21 mouse cellular contexts compared by ENCODE assay signal in genomic region chr1:153268306-153268705, GRCm38 (mm10).
DNase-seq lines count a peak whose midpoint lies in the region; ATAC-seq lines count a peak whose summit lies in the region.
"Had no signal": no experiment of that assay in that cellular context is flagged by ENCODE, and none has a peak within 500 bp of the region (broad histone marks: within the 10 kb centered on the region; RNA-seq: fewer than 3 reads in every experiment).

No protein-coding gene starts in this region.

- 39% methylated on average over 7 of the region's 7 CpGs for WGBS in heart, embryonic 13.5 days
- 74% methylated on average over 7 of the region's 7 CpGs for WGBS in liver, embryonic 11.5 days
- WGBS in liver, embryonic 12.5 days (ENCODE audit: insufficient replicate concordance), result 69% methylated on average over 7 of the region's 7 CpGs
- WGBS in stomach, embryonic 15.5 days, result 74% methylated on average over 7 of the region's 7 CpGs

- ATAC-seq in heart, embryonic 13.5 days (ENCODE audit: extremely low read depth, insufficient number of reproducible peaks, low FRiP score, low TSS enrichment), result no peak
- 0 out of 2 replicates have a peak, but pooled peaks have one; percentile 6 for ATAC-seq in liver, embryonic 11.5 days (replicated peaks; ENCODE audit: low FRiP score)
- ATAC-seq in liver, embryonic 12.5 days, result no peak
- ATAC-seq in stomach, embryonic 15.5 days (ENCODE audit: insufficient read depth, low FRiP score, low read depth), result no peak
- ATAC-seq in erythroblast, adult 5-6 weeks (replicated peaks; ENCODE audit: low FRiP score, poor library complexity, severe bottlenecking), result no peak
- ATAC-seq: forebrain, embryonic 15.5 days had no signal

- peak overlapping the region; percentile 78 for H3K27ac ChIP-seq in heart, embryonic 13.5 days (replicated peaks)
- no peak overlapping the region for H3K27ac ChIP-seq in liver, embryonic 11.5 days (ENCODE audit: low read depth, low read length)
- peak overlapping the region; percentile 28; the same call in 1 of the 2 replicates for H3K27ac ChIP-seq in liver, embryonic 12.5 days
- peak overlapping the region; percentile 87 for H3K27ac ChIP-seq in stomach, embryonic 15.5 days
- H3K27ac ChIP-seq: embryonic facial prominence, embryonic 10.5 days; forebrain, embryonic 15.5 days; heart, adult 2 months; hindbrain, embryonic 15.5 days had no signal

- no peaks in the 10 kb centered on the region for H3K27me3 ChIP-seq in heart, embryonic 13.5 days (replicated peaks)
- no peaks in the 10 kb centered on the region for H3K27me3 ChIP-seq in liver, embryonic 11.5 days (replicated peaks; ENCODE audit: control insufficient read depth, insufficient read depth, low read length)
- no peaks in the 10 kb centered on the region for H3K27me3 ChIP-seq in liver, embryonic 12.5 days (replicated peaks)
- H3K27me3 ChIP-seq in stomach, embryonic 15.5 days (replicated peaks), result no peaks in the 10 kb centered on the region
- H3K27me3 ChIP-seq: forebrain, embryonic 15.5 days; hindbrain, embryonic 15.5 days had no signal

- intact Hi-C loops in heart, postnatal 25 days (cut with DNase I), result no loop called here

- H3K4me3 ChIP-seq in heart, embryonic 13.5 days, result no peak overlapping the region
- no peak overlapping the region for H3K4me3 ChIP-seq in liver, embryonic 11.5 days (ENCODE audit: low read depth, low read length)
- no peak overlapping the region for H3K4me3 ChIP-seq in liver, embryonic 12.5 days
- no peak overlapping the region for H3K4me3 ChIP-seq in stomach, embryonic 15.5 days (replicated peaks)
- H3K4me3 ChIP-seq: embryonic facial prominence, embryonic 10.5 days; erythroblast, embryonic 14.5 days; forebrain, embryonic 15.5 days; heart, adult 2 months; hindbrain, embryonic 15.5 days; myocyte had no signal

- no peak for DNase-seq in heart, postnatal 25 days (ENCODE audit: low spot score)
- DNase-seq in liver, embryonic 11.5 days (ENCODE audit: low spot score), result no peak
- no peak for DNase-seq in liver
- DNase-seq in right cerebral cortex, postnatal 10 days (ENCODE audit: low spot score in 2 of 2), result no peak
- DNase-seq: adrenal gland, postnatal 10 days; B cell, adult 2 months; cerebellum, adult 18-20 months; cerebellum, postnatal 36 days; heart, adult 2 months; kidney, adult 9 months; midbrain, embryonic 14.5 days; thymus, adult 2 months had no signal

- H3K4me1 ChIP-seq in heart, embryonic 13.5 days, result peaks cover 96% of the 10 kb centered on the region
- H3K4me1 ChIP-seq in liver, embryonic 11.5 days (replicated peaks; ENCODE audit: control insufficient read depth, insufficient read depth, low read length), result peaks cover 28% of the 10 kb centered on the region
- H3K4me1 ChIP-seq in liver, embryonic 12.5 days, result peaks cover 48% of the 10 kb centered on the region
- H3K4me1 ChIP-seq in stomach, embryonic 15.5 days, result peaks cover 41% of the 10 kb centered on the region

- no peaks in the 10 kb centered on the region for H3K36me3 ChIP-seq in heart, embryonic 13.5 days
- no peaks in the 10 kb centered on the region for H3K36me3 ChIP-seq in liver, embryonic 11.5 days (ENCODE audit: control insufficient read depth, insufficient read depth, low read length)
- H3K36me3 ChIP-seq in liver, embryonic 12.5 days, result no peaks in the 10 kb centered on the region
- H3K36me3 ChIP-seq in stomach, embryonic 15.5 days, result no peaks in the 10 kb centered on the region
- H3K36me3 ChIP-seq: embryonic facial prominence, embryonic 10.5 days; forebrain, embryonic 15.5 days; hindbrain, embryonic 15.5 days had no signal

- peak overlapping the region; percentile 60; the same call in 1 of the 2 replicates for H3K9ac ChIP-seq in heart, embryonic 13.5 days
- H3K9ac ChIP-seq in liver, embryonic 11.5 days (ENCODE audit: low read depth, low read length), result no peak overlapping the region
- H3K9ac ChIP-seq in liver, embryonic 12.5 days, result no peak overlapping the region
- no peak overlapping the region for H3K9ac ChIP-seq in stomach, embryonic 15.5 days
- H3K9ac ChIP-seq: forebrain, embryonic 15.5 days; hindbrain, embryonic 15.5 days had no signal

- peak overlapping the region; percentile 25; the same call in 1 of the 2 replicates for H3K4me2 ChIP-seq in heart, embryonic 13.5 days
- no peak overlapping the region for H3K4me2 ChIP-seq in liver, embryonic 11.5 days
- no peak overlapping the region for H3K4me2 ChIP-seq in liver, embryonic 12.5 days
- no peak overlapping the region for H3K4me2 ChIP-seq in stomach, embryonic 15.5 days
- H3K4me2 ChIP-seq: forebrain, embryonic 15.5 days; hindbrain, embryonic 15.5 days had no signal

- H3K9me3 ChIP-seq in heart, embryonic 13.5 days, result no peaks in the 10 kb centered on the region
- H3K9me3 ChIP-seq in liver, embryonic 11.5 days (ENCODE audit: control insufficient read depth, low read length), result no peaks in the 10 kb centered on the region
- no peaks in the 10 kb centered on the region for H3K9me3 ChIP-seq in liver, embryonic 12.5 days (replicated peaks)
- H3K9me3 ChIP-seq in stomach, embryonic 15.5 days, result no peaks in the 10 kb centered on the region
- H3K9me3 ChIP-seq: embryonic facial prominence, embryonic 10.5 days; forebrain, embryonic 15.5 days; hindbrain, embryonic 15.5 days had no signal
